Mouse (Mus musculus) bone marrow macrophage, adult 2 months (primary cell): ENCODE results near the gene Uck1. TPM values are rescaled to one million over a fixed set of nuclear protein-coding genes. Genes with fewer than 3 reads are reported as not detected.

ENCODE experiments used
- H3K27ac ChIP-seq: 2 replicates; pipeline ENCODE4 v1.5.1; 2012; ENCODE audit warnings: low read depth, low read length; ENCODE audit not compliant: insufficient read depth
- H3K4me1 ChIP-seq: 2 replicates; pipeline ENCODE4 v1.6.1; 2012; ENCODE audit warnings: low read length; ENCODE audit not compliant: control insufficient read depth, insufficient read depth
- H3K4me3 ChIP-seq: 2 replicates; pipeline ENCODE4 v1.5.1; 2012; ENCODE audit warnings: mild to moderate bottlenecking, low read length, moderate library complexity; ENCODE audit not compliant: insufficient read depth
- CTCF ChIP-seq: IDR thresholded peaks from 2 replicates; pipeline ENCODE4 v1.5.1; 2012; ENCODE audit warnings: low read depth, mild to moderate bottlenecking, low read length, moderate library complexity
- POLR2A ChIP-seq: IDR thresholded peaks from 2 replicates; pipeline ENCODE4 v1.6.1; 2012; ENCODE audit warnings: mild to moderate bottlenecking, low read depth, low read length, borderline replicate concordance
- polyA plus RNA-seq: library from polyadenylated mRNA; stranded (reverse); fragments of >200 nt; gene quantifications from 2 replicates; pipeline ENCODE4 v1.2.4, GENCODE M21; 2012; ENCODE audit not compliant: missing spikeins, insufficient read depth, insufficient read length

Uck1 gene
- polyA plus RNA-seq, 1 experiment = 32.9 TPM

- no peak overlapping the region for H3K27ac ChIP-seq
- TF ChIP-seq CTCF (no peak), POLR2A (no peak)
- no peaks in the 10 kb centered on the region for H3K4me1 ChIP-seq
- H3K4me3 ChIP-seq = no peak overlapping the region
These were observed 35.3 kb upstream of the Uck1 start for GRCm38 (mm10) chr2:32295285-32295684.

DNA sequence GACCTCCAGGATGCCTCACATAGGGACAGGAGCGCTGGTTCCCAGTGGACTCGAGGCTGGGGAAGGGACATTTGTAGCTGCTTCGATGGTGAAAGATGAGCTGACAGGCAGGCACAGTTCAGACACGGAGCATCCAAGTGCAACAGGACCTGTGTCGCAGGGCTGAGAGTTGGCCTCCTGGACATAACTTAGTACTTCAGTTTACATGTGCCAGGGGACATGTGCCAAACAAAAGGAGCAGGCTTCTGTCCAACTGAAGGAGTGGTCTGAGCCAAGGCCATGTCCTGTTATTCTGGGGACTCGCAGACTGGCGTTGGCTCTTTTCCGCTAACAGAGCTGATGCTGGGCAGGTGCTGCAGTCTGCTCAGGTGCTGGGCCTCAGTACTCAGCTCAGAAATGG is 34.4 kb upstream of the Uck1 start:
- no peak for TF ChIP-seq POLR2A
- no peak for TF ChIP-seq CTCF
- Histone ChIP-seq H3K27ac (no peak overlapping the region), H3K4me3 (no peak overlapping the region), H3K4me1 (no peaks in the 10 kb centered on the region)

DNA sequence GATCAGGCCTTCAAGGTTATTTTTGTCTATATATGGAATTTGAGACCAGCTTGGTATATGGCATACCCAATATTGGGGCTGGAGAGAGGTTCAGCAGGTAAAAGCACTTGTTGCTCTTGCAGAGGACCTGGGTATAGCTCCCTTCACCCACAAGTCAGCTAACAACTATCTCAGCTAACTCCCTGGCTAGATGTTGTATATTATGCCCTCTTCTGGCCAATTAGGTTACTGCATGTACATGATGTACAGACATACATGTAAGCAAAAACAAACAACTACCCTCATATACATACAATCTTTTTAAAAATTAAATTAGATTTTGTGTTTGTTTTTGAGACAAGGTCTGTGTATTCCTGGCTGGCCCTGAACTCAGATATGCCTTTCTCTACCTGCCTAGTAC is 29.6 kb upstream of the Uck1 start:
- no peak for TF ChIP-seq POLR2A
- TF ChIP-seq CTCF = no peak
- Histone ChIP-seq H3K4me3 (peak overlapping the region; percentile 93), H3K4me1 (peaks cover 10% of the 10 kb centered on the region), H3K27ac (no peak overlapping the region)

DNA sequence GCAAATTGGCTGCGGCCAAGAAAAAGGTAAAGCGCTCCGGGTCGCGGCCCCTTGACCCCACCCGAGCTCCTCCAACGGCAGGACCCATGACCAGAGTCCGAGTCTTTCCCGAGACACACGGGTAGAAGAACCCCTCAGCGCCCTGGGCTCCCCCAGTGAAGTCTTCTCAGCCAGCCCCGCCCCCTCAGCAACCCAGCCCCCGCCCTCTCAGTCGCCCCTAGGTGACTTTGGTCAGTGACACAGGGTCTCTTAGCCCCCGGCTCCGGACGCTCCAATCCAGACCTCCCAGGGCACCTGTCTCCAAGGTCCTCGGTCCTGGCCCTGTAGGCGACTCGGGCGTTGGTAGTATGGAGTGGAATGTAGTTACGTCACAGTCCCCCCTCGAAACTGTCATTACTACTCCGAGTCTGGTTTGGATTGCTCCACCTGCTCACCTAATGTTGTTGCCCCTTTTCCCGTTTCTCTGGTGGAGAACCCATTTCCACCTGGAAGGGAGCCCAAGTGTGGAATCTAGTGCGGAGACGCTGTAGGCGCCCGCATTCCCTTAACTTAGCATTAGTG is 28.5 kb upstream of the Uck1 start:
- peak overlapping the region; percentile 41 for H3K27ac ChIP-seq
- no peak for TF ChIP-seq CTCF
- TF ChIP-seq POLR2A = no peak
- peaks cover 10% of the 10 kb centered on the region for H3K4me1 ChIP-seq
- H3K4me3 ChIP-seq = peak overlapping the region; percentile 93

GRCm38 (mm10) chr2:32287923-32288367 is 28.0 kb upstream of the Uck1 start, which contains the start of gene Swi5:
TSS of gene Swi5 (minus strand) at chr2:32288075.
- TF ChIP-seq CTCF (no peak), POLR2A (0 out of 2 replicates have a peak, but pooled peaks have one; percentile 16)
- Histone ChIP-seq H3K4me3 (peak within 1 kb of the TSS; percentile 93), H3K4me1 (peaks cover 10% of the 10 kb centered on the region), H3K27ac (peak within 1 kb of the TSS; percentile 49)

DNA sequence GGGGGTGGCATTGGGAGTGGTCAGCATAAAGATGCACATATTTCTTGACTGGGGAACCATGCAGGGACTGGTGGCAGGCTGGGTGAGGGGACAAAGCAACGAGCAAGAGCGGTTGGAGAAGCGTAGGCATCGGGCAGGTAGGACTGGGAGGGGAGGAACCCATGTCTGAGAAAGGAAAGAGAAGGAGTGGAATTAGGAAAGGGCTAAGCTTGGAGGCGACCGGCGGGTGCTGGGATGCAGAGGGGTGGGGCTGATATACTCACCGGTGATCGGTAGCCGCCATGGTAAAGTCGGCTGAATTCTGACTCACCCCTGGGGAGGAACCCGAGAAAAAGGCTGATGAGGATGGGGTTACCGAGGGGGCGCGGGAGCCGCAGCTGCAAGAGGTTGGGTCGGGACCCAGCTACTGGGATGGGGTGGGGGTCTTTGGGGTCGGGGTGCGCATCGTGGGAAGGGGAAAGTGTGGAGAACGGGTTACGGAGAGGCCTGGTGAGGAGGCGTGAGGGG is 27.4 kb upstream of the Uck1 start, which contains the start of gene Golga2:
TSS of gene Golga2 (plus strand) at position 51 of the 507 bp plus-strand sequence.
- peaks cover 10% of the 10 kb centered on the region for H3K4me1 ChIP-seq

GRCm38 (mm10) chr2:32283986-32284385 is 24.0 kb upstream of the Uck1 start:
- Histone ChIP-seq H3K4me1 (peaks cover 17% of the 10 kb centered on the region), H3K4me3 (no peak overlapping the region), H3K27ac (no peak overlapping the region)
- TF ChIP-seq POLR2A = no peak
- no peak for TF ChIP-seq CTCF

More for the DNA sequence above, 27.4 kb upstream of the Uck1 start, which contains the start of gene Golga2:
- Histone ChIP-seq H3K4me3 (peak within 1 kb of the TSS; percentile 93), H3K27ac (peak within 1 kb of the TSS; percentile 49)
- no peak for TF ChIP-seq CTCF
- TF ChIP-seq POLR2A = no peak

- Histone ChIP-seq H3K27ac (no peak overlapping the region), H3K4me3 (no peak overlapping the region)
- TF ChIP-seq POLR2A = no peak
- peak; percentile 56 for TF ChIP-seq CTCF
These were observed 22.8 kb upstream of the Uck1 start for GRCm38 (mm10) chr2:32282727-32283126.

GRCm38 (mm10) chr2:32282289-32282688 is 22.3 kb upstream of the Uck1 start:
- Histone ChIP-seq H3K4me1 (peaks cover 17% of the 10 kb centered on the region), H3K4me3 (no peak overlapping the region), H3K27ac (no peak overlapping the region)
- TF ChIP-seq CTCF (no peak), POLR2A (no peak)

More at GRCm38 (mm10) chr2:32282727-32283126, 22.8 kb upstream of the Uck1 start:
- peaks cover 17% of the 10 kb centered on the region for H3K4me1 ChIP-seq

- TF ChIP-seq POLR2A = no peak
- no peak for TF ChIP-seq CTCF
- Histone ChIP-seq H3K27ac (no peak overlapping the region), H3K4me1 (peaks cover 6% of the 10 kb centered on the region; the same call in 1 of the 2 replicates), H3K4me3 (no peak overlapping the region)
These were observed 15.9 kb upstream of the Uck1 start for GRCm38 (mm10) chr2:32275823-32276222.
